Mouse (Mus musculus) cerebellum, adult 2 months (tissue): ENCODE data around the gene Saa2. TPM values are rescaled to one million over a fixed set of nuclear protein-coding genes. Genes with fewer than 3 reads are reported as not detected.
A peak's percentile ranks its signal among the peaks of the same experiment; 100 is the strongest.

ENCODE experiments used
- DNase-seq, 2 experiments: peaks; one replicate each; pipeline ENCODE4 v3.0.0; 2021
- H3K27ac ChIP-seq: fragments of 200-500 bp; 2 replicates; pipeline ENCODE4 v1.5.1; 2012; ENCODE audit warnings: low read length, control low read depth, inconsistent platforms; ENCODE audit not compliant: insufficient read depth
- H3K27me3 ChIP-seq: fragments of 200-500 bp; 2 replicates; pipeline ENCODE4 v1.6.1; 2012; ENCODE audit warnings: inconsistent platforms, mild to moderate bottlenecking, low read length, moderate library complexity; ENCODE audit not compliant: control insufficient read depth, insufficient read depth
- H3K4me1 ChIP-seq: fragments of 200-500 bp; 2 replicates; pipeline ENCODE4 v1.6.1; 2011; ENCODE audit warnings: low read length; ENCODE audit not compliant: control insufficient read depth, insufficient read depth
- H3K4me3 ChIP-seq: fragments of 200-500 bp; replicated peaks from 2 replicates; pipeline ENCODE3; 2011; ENCODE audit warnings: mild to moderate bottlenecking, low read depth, low read length, control low read depth; ENCODE audit not compliant: insufficient read depth
- CTCF ChIP-seq: fragments of 200-500 bp; IDR thresholded peaks from 2 replicates; pipeline ENCODE4 v1.5.1; 2011; ENCODE audit warnings: low read depth, mild to moderate bottlenecking, control low read depth, low read length, moderate library complexity, borderline replicate concordance; ENCODE audit not compliant: insufficient read depth
- POLR2A ChIP-seq: fragments of 200-500 bp; IDR thresholded peaks from 2 replicates; pipeline ENCODE4 v1.6.1; 2011; ENCODE audit warnings: low read length, control low read depth, borderline replicate concordance; ENCODE audit not compliant: insufficient read depth
- WGBS: fragments of 180-500 bp; shearing (Covaris S2); methylation state at CpG from one replicate; pipeline ENCODE4 v1.1.7; 2018; 5-methylcytosine and 5-hydroxymethylcytosine counted together
- polyA plus RNA-seq: library from polyadenylated mRNA; depleted of rRNA; stranded (reverse); fragments of >200 nt; gene quantifications from 2 replicates; pipeline ENCODE4 v1.2.3, GENCODE M21; 2012; rRNA removed

Saa2 gene
- 0.19 TPM in 1 of 2 replicates, not detected in the other for polyA plus RNA-seq

GRCm38 (mm10) chr7:46751490-46751889 lies at the start of gene Saa2:
Saa2 (plus strand) TSS chr7:46751790.
- Histone ChIP-seq H3K27me3 (no peaks in the 10 kb centered on the region), H3K4me3 (no peak within 1 kb of the TSS), H3K27ac (no peak within 1 kb of the TSS), H3K4me1 (peaks cover 14% of the 10 kb centered on the region)
- DNase-seq, result no peak
- WGBS, result 52% methylated on average over 3 of the region's 3 CpGs
- TF ChIP-seq CTCF (no peak), POLR2A (no peak)

DNA sequence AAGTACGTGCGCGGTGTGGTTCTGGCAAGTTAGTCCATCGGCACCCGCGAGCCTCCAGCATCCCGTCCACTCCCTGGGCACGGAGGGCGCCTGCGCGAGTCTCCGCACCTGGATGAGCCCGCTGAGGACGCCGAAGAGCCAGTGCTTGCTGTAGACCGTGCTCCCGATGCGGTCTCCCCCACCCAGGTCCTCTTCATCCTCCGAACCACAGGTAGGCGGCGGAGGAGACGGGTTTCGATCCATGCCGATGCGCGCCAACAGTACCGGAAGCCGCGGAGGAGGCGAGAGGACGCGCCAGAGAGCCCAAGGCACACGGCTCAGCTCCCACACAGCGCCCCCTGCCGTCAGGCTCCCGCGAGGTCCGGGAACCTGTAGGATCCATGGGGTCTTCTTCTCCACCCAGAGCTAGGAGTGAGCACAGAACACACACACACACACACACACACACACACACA lies 41.2 kb upstream of the Saa2 start, which contains the start of gene Saal1:
Gene Saal1 (minus strand): TSS at position 291 of the 455 bp plus-strand sequence.
- Histone ChIP-seq H3K27ac (peak within 1 kb of the TSS; percentile 75), H3K4me1 (peaks cover 4% of the 10 kb centered on the region; the same call in 1 of the 2 replicates), H3K4me3 (peak within 1 kb of the TSS; percentile 72), H3K27me3 (no peaks in the 10 kb centered on the region)
- peak; percentile 62; the same call in 1 of the 2 replicates for TF ChIP-seq POLR2A
- TF ChIP-seq CTCF, result peak; percentile 84
- peak; percentile 85 to 89 for DNase-seq
- under 1% methylated on average over 38 of the region's 38 CpGs for WGBS

GRCm38 (mm10) chr7:46712250-46712649 lies 39.3 kb upstream of the Saa2 start:
- WGBS, result 74% methylated on average over 6 of the region's 6 CpGs
- Histone ChIP-seq H3K4me3 (no peak overlapping the region), H3K27me3 (no peaks in the 10 kb centered on the region), H3K4me1 (peaks cover 12% of the 10 kb centered on the region), H3K27ac (no peak overlapping the region)
- no peak for DNase-seq
- TF ChIP-seq CTCF (no peak), POLR2A (no peak)

GRCm38 (mm10) chr7:46714518-46714917 lies 37.1 kb upstream of the Saa2 start:
- Histone ChIP-seq H3K27me3 (no peaks in the 10 kb centered on the region), H3K27ac (0 out of 2 replicates have a peak overlapping the region, but pooled peaks have one; percentile 29), H3K4me1 (peaks cover 31% of the 10 kb centered on the region), H3K4me3 (no peak overlapping the region)
- 25% methylated on average over 6 of the region's 6 CpGs for whole genome bisulfite sequencing
- TF ChIP-seq CTCF (peak; percentile 84), POLR2A (no peak)
- peak; percentile 78 to 83 for DNase-seq

DNA sequence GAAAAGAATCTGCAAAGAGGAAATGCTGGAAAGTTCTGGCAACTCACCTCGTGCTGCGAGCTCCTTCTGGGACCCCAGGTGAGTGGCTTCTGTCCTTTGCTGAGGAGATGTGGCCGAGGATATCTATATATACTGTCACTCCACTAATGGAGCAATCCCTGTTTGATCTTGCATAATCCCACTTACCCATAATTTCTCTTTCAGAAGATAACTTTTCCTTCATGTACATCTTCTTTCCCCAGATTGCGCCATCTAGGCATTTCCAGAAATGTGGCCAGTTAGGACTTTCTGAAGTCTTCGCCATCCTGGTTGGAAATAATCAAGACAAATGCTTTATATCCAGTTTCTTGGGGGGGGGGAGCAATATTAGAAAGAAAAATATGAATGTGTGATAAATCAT lies 36.0 kb upstream of the Saa2 start, which contains the start of gene Saa3:
Gene Saa3 (minus strand): TSS at position 101 of the 400 bp plus-strand sequence.
- WGBS, result 91% methylated on average over 5 of the region's 5 CpGs
- no peak within 1 kb of the TSS for H3K4me3 ChIP-seq
- H3K27me3 ChIP-seq, result no peaks in the 10 kb centered on the region
- no peak for TF ChIP-seq POLR2A
- TF ChIP-seq CTCF, result no peak
- peak within 1 kb of the TSS; percentile 68; the same call in 1 of the 2 replicates for H3K27ac ChIP-seq
- peaks cover 42% of the 10 kb centered on the region for H3K4me1 ChIP-seq
- DNase-seq, result no peak

- DNase-seq, result peak; percentile 49 to 65
- peaks cover 47% of the 10 kb centered on the region for H3K4me1 ChIP-seq
- TF ChIP-seq CTCF (no peak), POLR2A (no peak)
- H3K4me3 ChIP-seq, result no peak overlapping the region
- H3K27ac ChIP-seq, result peak overlapping the region; percentile 68
- H3K27me3 ChIP-seq, result no peaks in the 10 kb centered on the region
- 29% methylated on average over 5 of the region's 5 CpGs for WGBS
Measured at GRCm38 (mm10) chr7:46716897-46717296, 34.7 kb upstream of the Saa2 start.

GRCm38 (mm10) chr7:46718591-46719270 lies 32.9 kb upstream of the Saa2 start:
- Histone ChIP-seq H3K27ac (peak overlapping the region; percentile 98), H3K4me1 (peaks cover 47% of the 10 kb centered on the region), H3K27me3 (no peaks in the 10 kb centered on the region), H3K4me3 (no peak overlapping the region)
- DNase-seq, result peak; percentile 87 to 95
- TF ChIP-seq CTCF, result no peak
- no peak for TF ChIP-seq POLR2A
- WGBS, result 6% methylated on average over 7 of the region's 7 CpGs

GRCm38 (mm10) chr7:46719526-46719925 lies 32.1 kb upstream of the Saa2 start:
- peak; percentile 53 to 60 for DNase-seq
- peak overlapping the region; percentile 98 for H3K27ac ChIP-seq
- 17% methylated on average over 7 of the region's 7 CpGs for WGBS

GRCm38 (mm10) chr7:46720460-46720859 lies 31.1 kb upstream of the Saa2 start:
- 14% methylated on average over 9 of the region's 9 CpGs for WGBS
- peak; percentile 61 to 66 for DNase-seq
- TF ChIP-seq POLR2A (no peak), CTCF (no peak)
- no peak overlapping the region for H3K4me3 ChIP-seq
- no peaks in the 10 kb centered on the region for H3K27me3 ChIP-seq
- H3K27ac ChIP-seq, result peak overlapping the region; percentile 98
- peaks cover 42% of the 10 kb centered on the region for H3K4me1 ChIP-seq

More at GRCm38 (mm10) chr7:46719526-46719925, 32.1 kb upstream of the Saa2 start:
- Histone ChIP-seq H3K4me1 (peaks cover 47% of the 10 kb centered on the region), H3K4me3 (no peak overlapping the region), H3K27me3 (no peaks in the 10 kb centered on the region)
- TF ChIP-seq POLR2A (no peak), CTCF (no peak)
